Mouse (Mus musculus) natural killer cell, adult 2 months (primary cell): Measurements from ENCODE around the gene Btnl10.

Source experiments
- DNase-seq, 2 experiments: peaks; one replicate each; pipeline ENCODE4 v3.0.0; 2022; ENCODE audit warnings: low spot score in 2 of 2

Btnl10 gene

DNA sequence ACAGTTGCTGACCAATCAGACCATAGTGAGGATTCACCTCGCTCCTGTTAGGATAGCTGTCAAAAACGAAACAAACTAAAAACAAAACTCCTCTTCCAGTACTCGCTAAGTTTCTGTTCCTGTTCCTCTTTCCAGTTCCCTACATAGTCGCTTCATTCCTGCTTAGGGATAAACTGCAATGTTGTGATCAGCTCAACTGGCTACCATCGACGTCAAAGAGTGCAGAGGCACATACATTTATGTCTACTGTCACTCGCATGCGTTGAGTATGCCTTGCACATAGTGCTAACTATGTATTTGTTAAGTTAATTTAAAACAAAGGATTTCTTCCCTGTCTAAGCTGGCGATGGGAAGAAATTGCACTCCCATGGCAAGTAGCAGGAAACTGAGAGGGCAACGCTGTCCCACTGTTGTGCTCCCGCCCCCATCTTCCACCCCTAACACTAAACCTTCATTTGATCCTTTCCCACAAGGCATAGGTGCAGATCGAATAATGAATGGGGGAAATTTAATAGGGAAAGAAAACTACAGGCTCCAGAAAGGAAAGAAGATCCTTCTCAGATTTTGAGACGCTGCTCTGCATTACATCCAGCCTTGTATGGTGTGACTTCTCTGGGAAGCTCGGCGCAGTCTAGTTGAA, 41.6 kb downstream of the Btnl10 start:
- no peak for DNase-seq

DNA sequence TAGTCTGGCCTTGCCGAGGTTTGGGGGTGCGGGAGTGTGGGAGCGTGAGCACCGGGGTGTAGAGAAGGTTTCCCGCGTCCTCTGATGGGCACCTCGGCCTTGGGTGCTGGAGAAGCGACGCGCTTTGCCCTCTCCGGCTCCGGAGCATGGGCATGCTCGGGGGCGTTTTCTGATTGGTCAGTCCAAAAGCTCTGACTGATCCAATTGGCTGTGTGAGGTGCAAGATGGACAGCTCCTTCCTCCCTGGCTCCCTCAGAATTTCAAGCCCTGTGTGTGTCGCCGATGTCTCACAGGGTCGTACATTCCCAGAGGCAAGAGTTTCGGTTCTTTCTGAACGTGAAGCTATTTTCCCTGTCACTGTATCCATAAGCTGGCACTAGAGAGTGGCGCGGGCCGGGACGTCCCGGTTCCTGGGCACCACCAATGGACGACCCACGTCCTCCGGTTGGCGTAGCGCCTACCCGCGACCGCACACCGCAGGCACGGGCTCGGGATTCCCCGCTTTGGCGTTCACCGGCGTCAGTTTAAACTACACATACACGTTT, 42.3 kb downstream of the Btnl10 start:
- DNase-seq, result peak; percentile 84 to 85

GRCm38 (mm10) chr11:58961364-58962177, 43.9 kb downstream of the Btnl10 start:
- DNase-seq, result no peak

DNA sequence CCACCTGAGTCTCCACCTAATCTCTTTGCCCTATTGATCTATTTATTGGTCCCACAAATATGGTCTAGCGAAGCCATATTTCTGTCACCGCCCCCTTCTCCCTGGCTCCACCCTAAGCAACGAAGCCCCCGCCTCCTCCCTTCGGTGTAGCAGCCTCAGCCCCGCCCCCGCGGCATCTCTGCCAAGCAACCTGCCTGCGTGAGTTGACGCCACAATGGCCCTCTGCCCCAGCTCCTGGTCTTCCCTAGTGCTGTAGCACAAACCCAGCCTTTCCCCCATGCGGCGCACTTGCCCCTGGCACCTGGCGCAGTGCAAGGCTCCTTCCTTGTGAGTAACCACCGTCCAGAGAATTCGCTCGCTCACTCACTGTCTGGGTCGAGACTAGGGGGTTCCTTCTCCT, 45.8 kb downstream of the Btnl10 start:
- no peak for DNase-seq

DNA sequence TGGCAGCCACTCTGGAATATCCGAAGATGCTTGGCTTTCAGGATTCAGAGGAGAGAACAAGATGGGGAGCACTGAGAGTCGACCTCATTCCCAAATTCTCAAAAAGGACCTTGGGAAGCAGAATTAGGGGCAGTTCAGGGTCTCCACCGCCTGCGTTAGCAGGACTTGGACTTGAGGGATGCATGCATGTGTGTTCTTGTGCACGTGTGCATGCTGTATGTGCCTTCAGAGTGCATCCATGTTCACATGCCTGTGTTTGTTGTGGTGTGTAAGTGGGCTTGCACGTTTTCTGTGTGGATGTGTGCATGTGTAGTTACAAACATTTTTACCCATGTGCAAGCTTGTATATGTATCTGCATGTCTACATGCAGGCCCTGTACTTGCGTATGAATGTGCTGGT, 46.5 kb downstream of the Btnl10 start:
- no peak for DNase-seq

DNA sequence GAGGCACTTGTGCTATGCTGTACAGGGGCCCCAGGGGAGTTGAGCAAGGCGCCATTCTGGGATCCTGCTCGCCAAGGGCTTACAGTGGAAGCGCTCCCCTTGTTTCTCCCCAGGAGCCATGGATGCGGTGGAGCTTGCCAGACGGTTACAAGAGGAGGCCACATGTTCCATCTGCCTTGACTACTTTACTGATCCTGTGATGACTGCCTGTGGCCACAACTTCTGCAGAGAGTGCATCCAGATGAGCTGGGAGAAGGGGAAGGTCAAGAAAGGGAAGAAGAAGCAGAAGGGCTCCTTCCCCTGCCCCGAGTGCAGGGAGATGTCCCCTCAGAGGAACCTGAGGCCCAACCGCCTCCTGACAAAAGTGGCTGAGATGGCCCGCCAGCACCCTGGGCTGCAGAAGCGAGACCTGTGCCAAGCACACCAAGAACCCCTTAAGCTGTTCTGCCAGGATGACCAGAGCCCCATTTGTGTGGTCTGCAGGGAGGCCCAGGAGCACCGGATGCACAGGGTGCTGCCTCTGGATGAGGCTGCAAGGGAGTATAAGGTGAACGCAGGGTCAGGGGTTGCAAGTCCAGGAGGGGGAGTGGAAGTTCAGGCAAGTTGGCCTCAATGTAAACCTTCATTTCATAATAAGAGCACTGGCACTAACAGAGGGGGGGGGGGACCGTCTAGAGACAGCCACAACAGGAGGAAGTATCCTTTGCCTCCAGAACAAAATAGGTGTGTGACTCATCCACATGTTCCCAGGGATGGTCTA, 47.5 kb downstream of the Btnl10 start:
- DNase-seq, result no peak

DNA sequence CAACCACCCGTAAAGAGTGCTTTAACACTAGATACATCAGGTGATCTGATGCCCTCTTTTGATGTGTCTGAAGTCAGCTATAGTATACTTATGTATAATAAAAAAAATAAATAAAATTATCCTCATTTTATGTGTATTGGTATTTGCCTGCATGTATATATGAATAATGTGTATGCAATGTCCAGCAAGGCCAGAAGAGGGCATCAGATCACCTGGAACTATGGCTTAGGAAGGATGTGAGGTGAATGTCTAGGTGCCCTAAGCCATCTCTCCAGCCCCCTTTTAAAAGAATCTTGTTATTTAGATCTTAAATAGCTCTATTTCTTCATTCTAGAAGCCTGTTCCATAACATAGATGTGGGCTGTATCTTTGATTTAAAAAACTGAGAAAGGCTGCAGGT, 49.6 kb downstream of the Btnl10 start:
- peak in 1 of 2 experiments; percentile 61 for DNase-seq

DNA sequence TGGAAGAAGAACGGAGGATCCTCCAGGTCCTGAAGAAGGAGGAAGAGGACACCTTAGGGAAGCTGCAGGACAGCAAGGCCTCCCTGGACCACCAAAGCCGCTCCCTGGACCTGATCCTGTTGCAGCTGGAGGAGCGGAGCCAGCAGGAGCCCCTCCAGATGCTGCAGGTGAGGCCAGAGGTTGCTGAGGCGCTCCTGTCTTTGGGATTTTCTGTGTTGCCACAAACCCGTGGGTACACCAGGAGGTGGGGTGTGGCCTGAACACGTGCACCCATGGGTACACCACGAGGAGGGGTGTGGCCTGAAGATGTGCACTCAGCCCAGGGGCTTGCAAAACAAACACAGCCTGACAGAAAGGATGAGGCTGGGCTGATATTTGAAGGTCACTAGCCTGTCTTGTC, 50.8 kb downstream of the Btnl10 start:
- DNase-seq, result no peak

- no peak for DNase-seq
Observed at GRCm38 (mm10) chr11:58969027-58969426, 51.3 kb downstream of the Btnl10 start.

DNA sequence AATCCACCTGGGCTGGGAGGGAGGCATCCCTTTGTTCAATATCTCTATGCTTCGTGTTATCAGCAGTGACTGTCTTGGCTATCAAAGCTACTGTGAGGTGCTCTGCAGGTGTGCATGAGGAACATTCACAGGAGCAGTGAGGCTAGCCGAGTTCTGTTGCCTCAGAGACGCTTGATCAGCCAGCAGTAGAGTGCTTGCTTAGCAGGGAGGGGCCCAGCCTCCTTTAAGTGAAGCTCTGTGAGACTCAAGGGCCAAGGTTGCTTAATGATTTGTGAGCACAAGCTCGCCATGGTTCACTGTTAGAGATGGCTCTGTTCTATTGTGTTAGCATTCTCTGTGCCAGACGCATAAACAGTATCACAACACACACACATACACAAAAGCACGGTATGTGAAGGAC, 52.0 kb downstream of the Btnl10 start:
- DNase-seq, result no peak

DNA sequence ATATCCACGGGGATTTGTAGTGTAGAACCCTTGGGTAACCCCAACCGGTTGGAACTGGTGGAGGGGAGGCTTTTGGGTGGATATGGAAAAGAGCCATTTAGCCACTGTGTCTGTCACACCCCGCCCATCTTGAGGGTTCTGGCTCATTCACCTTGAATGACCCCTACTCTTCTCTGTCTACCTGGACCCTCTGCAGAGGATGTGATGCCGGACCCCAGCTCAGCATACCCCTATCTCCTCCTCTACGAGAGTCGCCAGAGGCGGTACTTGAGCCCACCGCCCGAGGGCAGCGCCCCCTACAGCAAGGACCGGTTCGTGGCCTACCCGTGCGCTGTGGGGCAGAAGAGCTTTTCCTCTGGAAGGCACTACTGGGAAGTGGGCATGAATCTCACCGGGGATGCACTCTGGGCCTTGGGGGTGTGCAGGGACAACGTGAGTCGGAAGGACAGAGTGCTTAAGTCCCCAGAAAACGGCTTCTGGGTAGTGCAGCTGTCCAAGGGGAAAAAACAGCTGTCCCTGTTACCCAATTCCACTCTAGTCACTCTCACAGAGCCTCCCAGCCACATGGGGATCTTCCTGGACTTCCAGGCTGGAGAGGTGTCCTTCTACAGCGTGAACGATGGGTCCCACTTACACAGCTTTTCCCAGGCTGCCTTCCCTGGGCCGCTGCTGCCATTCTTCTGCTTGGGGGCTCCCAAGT, 53.3 kb downstream of the Btnl10 start:
- DNase-seq, result no peak

- DNase-seq, result no peak
Observed at GRCm38 (mm10) chr11:58971796-58972195, 54.1 kb downstream of the Btnl10 start.

- DNase-seq, result no peak
Observed at GRCm38 (mm10) chr11:58974414-58974813, 56.7 kb downstream of the Btnl10 start.
